Mouse (Mus musculus) yolk sac, embryonic 10.5 days (tissue): ENCODE data around the gene Hus1.

ENCODE experiments used
- DNase-seq: peaks from one replicate; pipeline ENCODE4 v3.0.0-alpha.2; 2017; ENCODE audit warnings: low spot score

The Hus1 gene

DNA sequence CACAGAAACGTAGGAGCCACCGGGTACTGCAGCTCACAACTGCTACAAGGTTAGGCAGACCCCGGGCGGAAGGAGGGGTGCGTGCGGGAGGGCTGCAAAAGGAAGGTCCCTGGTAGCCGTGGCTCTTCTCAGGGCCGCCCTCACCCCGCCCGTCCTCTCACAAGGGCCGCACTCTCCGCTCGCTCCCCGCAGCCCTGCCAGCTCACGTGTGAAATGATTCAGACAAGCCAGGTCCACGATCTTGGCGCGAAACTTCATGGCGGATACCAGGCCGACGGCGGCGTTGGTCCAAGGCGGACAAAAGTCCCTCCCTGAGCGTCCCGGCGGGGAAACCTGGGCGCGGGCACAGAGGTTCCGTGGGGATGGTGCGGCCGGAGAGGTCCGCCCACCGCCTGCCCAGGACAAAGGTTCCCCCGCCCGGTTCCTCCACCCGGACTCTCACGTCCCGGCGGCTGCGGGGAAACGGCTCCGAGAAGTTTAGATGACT is at the start of gene Hus1:
TSS of gene Hus1 (minus strand) at position 339 of the 487 bp plus-strand sequence.
- DNase-seq: peak; percentile 89

DNA sequence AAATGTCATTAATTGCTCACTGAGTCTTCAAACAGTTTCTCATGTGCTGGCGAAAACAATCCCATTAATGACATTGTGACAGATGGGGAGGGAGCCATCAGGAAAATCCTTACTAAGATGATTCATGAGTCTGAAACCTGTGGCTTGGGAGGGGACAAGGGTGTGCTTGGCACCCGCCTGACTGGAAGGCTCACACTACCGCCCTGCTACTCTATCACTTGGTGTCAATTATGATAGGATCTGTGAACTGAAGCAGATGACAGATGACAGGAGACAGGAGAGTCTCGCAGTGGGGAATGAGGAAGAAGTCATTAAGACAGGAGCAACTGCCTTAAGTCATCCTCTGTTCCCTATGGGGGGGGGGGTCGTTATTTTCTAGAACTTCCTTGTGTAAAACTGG is 49.5 kb upstream of the Hus1 start:
- no peak for DNase-seq

DNA sequence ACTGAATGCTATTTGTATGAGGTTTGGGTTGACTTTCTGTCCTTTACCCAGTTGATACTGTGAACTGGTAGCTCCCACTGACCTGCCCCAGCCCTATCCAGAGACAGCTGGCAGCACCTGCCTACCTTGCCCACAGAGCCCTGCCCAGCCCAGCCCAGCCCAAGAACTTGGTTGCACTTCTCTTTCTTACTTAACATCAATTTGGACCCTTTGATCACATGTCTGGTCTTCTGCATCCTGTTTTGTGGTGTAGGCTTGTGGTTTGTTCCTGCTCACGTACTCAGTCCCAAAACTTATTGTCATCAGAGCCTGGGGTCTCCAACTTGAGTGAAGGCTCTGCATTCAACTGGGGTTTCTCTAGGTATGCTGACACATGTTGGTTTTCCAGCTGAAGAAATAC is 49.0 kb upstream of the Hus1 start:
- no peak for DNase-seq

DNA sequence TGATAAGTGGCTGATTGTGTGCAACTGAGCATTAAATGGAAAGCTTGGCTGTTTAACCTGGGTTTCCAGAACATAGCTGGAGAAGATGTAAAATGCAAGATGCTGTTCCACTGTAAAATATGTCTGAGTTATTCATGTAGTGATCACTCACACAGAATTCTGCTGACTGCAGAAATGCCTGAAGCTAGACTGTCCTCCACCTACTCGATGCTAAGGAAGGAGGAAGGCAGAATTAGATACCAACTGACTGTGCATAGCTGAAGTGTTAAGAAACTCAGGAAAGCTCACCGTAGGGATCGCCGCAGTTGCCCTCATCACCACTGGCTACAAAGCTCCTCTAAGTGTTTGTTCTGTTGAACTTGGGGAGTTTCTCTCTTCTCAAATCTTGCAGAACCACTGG is 46.7 kb upstream of the Hus1 start:
- DNase-seq: no peak

DNA sequence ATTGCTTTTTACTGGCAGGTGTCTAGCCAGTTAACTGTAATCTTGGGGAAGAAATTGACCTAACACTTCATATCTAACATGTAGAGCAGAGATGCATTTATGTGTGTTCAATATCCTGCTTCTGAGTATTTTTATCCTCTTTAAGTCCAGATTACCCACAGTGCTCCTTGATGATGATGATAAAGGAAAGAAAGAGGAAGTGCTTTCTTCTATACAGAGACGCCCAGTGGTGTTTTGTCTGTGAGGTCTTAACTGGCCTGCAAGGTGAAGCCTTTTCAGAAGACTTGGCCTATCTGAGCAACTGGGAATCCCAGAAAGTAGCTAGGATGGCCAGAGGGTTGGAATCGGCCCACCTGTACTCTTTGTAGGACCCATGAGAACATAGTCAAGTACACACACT is 45.9 kb upstream of the Hus1 start:
- DNase-seq: no peak

DNA sequence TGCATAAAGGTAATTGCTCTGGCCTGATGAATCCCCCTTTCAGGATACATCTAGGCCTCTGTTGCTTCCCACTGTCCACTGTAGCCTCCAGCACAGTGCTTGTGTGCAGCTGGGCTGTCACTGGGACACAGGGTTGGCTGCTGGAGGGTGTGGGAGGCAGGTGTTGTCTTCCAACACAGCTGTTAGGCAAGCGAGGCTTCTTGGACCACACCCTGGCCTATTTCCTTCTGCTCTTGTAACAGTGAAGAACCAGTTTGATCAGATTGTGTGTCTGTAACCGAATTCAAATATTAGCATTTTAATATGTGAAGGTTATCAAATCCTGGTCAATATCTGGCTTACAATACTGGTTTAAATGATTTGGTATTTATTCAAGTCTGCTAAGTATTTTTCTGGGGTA is 40.9 kb upstream of the Hus1 start:
- DNase-seq: no peak

DNA sequence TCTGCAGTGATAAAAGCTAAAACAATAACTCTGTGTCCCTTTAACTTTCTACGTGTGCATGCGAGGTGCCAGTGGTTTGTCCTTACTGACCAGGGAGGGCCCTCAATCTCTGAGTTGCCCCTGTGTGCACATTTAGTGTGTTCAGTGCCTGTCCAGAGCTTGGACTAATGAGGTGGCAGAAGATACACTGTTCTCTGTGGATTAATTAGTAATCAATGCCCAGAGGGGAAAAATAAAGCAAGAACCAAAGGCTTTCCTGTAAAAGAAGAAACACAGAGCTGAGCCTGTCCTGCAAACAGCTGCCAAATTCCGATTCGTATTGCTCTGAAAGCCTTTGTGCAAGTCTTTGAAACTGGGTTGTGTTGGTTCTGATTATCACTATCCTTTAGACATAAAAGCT is 39.2 kb upstream of the Hus1 start:
- DNase-seq: no peak

DNA sequence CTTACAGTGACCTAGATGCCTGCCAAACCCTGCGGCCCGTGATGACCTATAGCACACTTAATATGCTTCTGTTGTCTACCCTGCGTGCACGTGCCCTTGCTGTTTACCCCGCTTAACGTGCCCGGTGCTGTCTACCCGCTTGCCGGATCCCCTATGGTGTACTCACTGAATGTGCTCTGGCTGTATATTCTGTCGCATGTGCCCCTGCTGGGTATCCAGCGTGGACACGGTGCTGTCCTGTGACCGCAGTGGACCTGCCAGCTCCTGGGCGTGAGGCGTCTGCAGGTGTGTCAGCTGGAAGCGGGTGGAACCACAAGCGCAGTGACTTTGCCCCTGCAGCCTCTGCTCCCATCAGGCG is 37.7 kb upstream of the Hus1 start, which contains the start of gene Sun3:
TSS of gene Sun3 (minus strand) at position 289 of the 358 bp plus-strand sequence.
- no peak for DNase-seq

DNA sequence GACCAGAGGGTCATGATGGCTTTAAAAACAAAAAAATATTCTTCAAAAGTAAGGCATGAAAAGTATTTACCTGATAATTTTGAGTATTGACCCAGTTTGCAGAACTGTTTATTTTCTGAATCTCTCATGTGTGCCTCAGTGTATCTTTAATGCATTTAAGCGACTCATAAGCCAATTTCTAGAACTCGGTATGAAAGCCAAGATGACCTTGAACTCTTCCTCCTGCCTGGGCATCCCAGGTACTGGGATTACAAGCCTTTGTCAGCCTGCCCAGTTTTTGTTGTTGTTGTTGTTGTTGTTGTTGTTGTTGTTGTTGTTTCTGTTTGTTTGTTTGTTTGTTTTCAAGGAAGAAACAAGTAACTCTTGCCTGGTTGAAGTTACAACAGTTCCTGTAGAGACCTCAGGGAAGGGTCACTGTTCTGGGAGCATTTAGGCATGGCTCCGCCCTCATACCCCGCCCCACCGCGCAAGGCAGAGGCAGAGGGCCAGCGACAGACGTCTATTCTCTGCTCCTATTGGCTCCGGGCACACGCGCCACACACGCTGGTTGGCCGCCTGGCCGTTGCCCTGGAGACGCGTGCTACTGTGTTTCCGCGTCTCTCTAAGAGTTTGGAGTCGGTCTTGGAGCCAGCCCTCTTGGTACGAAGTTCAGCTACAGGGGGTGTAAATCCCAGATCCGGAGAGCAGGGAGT is 37.2 kb upstream of the Hus1 start, which contains the start of gene Gm11992:
TSS of gene Gm11992 (plus strand) at position 584 of the 692 bp plus-strand sequence.
- peak; percentile 82 for DNase-seq

DNA sequence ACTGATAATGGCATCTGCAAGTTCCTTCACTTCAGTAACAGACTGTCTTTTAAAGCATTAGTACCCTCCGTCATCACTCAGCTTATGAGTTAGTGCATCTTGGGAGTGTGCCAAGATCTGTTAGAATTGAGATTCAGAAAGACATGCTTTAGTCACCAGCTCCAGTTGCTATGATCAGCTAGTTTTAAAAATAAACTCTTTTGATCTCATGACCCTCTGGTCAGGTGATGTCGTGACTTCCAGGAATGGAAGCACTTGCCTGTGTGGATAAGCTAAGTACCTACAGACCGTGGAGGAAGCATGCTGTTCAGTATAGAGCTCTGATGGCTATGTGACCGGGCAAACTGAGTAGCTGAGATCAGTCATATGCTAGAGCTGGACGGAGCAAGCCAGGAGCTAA is 36.1 kb upstream of the Hus1 start:
- no peak for DNase-seq

DNA sequence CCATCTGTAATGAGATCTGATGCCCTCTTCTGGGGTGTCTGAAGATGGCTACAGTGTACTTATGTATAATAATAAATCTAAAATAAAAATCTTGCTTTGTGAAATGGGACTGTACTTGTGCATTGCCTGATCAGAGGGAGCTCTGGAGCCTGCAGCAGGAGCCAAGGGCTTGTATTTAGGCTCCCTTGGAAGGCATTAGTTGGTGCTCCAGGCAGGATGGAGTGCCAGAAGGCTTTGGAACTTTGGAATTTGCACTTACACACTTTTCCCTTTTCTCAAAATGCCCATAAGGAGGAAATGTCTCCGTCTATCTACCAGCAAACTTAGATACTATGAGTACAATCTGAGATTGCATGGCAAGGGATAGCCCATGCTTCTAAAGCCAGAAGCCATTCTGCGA is 35.6 kb upstream of the Hus1 start:
- no peak for DNase-seq

DNA sequence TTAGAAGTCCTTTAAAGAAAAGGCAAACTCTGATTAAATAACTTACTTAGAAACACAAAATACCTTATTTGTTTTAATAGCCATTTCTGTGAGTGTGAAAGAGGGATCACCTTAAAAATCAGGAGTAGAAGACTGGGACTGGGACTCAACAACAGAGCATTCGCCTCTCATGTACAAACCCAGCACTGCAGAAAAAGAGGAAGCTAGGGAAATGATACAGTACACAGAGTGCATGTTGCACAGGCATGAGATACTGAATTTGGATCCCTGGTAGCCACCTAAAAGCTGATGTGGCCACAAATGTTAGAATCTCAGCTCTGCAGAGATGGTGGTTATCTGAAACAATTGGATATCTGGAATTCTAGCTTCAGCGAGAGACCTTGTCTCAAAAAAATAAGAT is 20.5 kb upstream of the Hus1 start:
- DNase-seq: no peak

DNA sequence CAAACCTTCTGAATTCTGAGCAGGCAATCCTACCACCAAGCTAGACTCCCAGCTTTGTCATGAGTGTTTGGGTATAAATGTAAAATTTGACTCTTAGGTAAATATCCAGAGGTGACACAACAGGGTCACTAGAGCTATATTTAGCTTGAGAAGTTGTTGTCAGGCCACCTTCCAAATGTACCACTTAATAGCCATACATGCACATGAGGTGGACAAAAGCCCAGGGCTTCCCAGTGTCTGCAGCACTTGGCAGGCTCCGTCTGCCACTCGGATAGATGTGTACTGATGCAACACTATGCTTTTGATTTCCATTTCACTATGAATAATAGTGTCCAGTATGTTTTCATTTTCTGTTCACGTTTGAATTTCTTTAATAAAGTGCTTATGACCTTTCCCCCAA is 14.2 kb upstream of the Hus1 start:
- DNase-seq: no peak

DNA sequence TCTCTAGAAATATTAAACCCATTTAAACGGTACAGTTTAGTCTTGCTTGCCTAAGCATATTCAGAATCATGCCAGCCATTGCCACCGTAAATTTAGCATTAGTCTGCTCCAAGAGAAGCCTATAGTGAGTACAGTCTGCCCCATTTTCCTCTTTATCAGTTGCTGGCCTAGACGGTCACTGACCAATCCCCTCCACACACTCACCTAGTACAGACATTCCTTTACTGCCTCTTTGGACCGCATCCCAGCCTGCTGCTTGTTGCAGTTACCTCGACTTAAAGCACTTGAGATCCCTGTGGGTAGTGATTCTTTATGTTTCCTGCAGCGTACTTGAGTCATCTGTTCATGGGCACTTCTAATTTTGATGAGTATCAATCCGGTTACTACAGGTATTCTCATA is 13.8 kb upstream of the Hus1 start:
- no peak for DNase-seq

DNA sequence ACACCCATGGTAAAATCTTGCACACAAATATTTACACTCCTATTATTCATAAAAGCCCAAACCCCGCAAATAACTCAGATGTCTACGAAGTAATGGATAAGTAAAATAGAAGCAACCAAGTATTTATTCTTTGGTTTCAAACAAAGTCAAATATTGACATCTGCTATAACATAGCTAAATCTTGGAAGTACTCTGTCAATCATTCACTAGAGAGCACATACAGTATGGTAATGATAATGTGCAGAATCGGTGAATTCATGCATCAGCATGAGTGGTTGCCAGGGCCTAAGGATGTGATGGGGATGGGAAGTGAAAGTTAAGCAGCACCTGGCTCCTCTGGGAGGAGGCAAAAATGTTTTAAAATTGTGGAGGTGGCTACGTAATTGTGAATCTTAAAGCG is 9.2 kb upstream of the Hus1 start:
- DNase-seq: no peak

DNA sequence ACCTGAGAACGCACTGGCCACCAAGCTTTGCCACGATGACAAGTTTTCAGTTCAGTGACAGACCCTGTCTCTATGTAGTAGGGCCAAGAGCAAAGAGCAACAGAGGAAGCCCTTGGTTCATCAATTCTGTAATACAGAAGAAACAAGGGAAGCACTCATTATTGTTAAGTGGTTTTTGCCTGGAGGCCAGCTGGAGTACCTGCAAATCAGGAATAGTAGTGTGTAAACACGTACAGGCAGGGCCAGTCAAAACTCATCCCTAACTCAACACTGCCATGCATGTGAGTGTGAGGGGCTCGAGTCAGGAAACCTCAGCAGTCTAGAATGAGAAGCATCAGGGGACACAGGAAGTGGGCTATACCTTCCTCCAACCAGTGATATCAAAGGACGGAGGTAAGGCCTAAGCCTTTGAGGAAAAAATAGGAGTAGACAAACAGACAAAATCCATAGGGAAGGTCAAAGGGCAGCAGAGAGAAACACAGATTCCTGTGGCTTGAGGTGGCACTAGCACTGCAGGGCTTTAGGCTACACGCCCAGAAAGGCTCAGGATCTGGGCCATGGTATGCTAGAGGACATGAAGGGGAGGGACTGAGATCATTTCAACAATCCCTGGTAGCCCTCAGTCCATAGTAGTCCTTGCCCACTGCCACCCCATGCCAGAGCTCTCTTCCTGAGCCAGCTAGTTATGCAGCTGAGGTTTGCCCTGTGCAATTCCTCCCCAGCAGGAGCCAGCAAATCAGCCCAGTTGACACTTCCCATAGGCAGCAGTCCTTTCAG is 7.7 kb upstream of the Hus1 start:
- no peak for DNase-seq

DNA sequence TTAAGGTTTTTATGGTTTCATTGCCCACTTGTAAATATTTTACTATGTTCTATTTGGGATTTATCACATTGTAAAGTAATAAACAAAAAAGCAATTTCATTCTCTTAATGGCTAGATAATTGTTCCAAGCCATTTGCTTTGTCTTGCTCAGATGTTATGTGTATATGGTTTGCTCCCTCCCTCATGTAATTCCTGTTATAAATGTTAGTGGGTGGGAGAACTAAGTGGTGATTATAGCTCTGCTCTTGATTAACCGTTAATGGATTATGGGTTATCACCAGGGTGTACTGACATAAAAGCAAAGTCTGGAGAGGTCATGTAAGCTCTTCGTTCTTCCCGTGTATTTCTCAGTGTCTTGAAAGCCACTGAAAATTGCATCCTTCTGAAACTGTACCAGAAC is 3.7 kb upstream of the Hus1 start:
- no peak for DNase-seq

DNA sequence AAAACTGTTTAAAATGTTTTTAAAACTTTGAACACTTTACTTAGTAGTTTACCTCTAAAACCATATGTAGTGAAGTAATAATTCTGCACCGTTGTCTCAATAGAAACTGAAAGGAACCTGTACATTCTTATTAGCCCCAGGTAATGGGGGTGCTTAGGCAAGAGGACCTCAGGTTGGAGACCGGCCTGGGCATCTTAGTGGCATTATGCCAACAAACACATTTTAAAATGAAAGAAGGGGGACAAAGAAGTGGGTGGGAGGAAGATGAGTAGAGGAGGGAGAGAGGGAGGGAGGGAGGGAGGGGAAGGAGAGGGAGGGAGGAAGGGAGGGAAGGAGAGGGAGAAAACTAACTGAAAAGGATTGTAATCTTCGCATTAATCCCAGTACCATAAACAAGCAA is 357 bp upstream of the Hus1 start:
- no peak for DNase-seq

DNA sequence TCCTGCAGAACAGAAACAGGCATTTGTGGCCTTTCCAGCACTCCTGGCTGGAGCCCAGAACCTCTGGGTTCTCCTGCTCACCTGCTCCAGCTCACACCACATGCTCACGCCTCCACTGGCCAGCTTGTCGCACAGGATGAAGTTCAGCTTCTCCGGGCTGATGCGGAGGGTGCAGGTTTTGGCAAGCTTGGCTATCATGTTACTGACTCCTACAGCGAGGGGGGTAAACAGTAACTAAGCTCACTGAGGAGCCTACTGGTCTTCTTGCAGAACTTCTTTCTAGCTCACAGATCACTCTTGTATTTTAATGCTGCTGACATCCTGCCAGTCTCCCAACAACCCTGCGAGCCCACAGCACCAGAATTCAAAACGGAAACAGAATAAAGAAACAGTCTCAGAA is 575 bp downstream of the Hus1 start:
- DNase-seq: no peak

DNA sequence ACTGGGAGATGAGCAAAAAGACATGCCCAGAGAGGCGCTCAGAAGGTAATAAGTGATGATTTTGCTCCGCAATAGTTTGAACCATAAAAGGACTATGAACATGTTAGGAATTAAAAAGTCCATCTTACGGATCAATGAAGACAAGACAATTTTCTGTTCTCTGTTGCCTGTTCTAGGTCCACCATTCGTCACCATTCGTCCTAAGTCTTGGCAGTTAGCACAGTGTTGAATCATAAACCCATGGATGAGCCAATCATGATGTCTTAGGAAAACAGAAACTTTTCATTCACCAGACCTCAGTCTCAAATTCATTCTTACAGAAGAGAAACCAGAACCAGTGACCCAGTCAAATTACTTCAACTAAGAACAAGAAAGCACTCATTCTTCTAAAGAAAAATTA is 2.2 kb downstream of the Hus1 start:
- no peak for DNase-seq

DNA sequence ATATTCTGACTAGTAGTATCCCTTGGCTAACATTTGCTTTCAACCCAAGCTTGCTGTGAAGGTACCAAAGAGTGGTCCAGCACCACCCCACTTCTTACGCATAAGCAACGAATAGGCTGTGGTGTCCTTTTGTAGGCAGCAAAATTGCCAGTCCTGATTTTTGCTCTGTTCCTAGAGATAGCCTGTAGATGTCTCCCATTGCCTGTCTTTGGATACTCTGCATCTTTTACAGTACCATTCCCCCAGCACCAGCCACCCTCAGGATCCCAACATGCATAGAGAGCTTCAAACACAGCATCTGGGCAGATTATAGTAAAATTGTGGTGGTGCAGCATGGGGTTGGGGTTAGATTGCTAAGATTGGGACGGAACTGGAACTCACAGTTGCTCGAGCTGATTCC is 22.9 kb downstream of the Hus1 start:
- no peak for DNase-seq

DNA sequence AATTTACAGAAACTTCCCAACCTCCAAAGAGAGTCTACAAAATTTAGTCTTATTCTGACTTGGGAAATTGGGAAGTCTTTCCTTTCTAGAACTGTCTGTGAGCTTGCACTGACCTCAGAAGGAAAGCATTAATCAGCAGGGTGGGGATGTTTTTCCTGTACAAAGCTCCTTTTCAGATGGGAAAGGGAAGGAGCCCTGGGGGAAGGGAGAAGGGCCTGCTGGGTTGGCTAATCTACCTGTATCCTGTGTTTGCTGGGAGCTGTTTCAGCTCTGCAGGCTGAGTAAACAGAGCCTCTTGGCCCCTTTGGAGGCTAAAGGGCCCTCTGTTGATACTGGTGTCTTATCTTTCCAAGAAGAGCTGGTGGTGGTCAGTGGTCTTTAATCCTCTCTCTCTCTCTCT is 24.9 kb downstream of the Hus1 start:
- peak; percentile 81 for DNase-seq

DNA sequence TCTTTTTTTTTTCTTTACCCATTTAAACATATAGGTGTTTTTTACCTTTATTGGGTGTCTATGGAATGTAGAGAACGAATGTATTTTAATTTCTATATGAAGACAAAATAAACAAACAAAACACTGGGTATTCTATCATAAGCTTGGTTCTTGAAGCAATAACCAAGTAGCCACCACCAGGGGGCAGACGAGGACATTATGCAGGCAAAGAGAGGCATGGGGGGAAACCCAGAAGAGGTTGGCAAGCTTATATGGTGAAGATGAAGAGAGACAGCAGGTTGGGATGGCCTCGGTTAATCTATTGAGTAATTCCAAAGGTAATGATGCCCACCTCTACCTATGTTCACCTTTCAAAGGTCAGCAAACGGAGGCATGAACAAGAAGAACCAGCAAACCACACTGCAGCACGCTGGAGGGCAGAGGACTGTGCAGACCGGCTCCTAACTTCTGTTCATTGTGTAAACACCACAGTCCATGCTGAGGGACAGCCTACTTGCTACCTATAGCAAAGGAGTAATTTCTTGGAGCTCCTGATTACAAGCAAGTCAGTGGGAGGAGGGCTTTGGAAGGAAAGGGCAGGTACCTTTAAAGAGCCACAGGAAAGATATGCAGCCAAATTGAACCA is 27.6 kb downstream of the Hus1 start:
- peak; percentile 55 for DNase-seq
